Mouse (Mus musculus): Measurements from ENCODE around the gene Pom121l2. TPM values are rescaled to one million over a fixed set of nuclear protein-coding genes. Genes with fewer than 3 reads are reported as not detected.

Pom121l2 gene
- under 1 TPM in 1 of 2 experiments, not detected in 1; 0.18 TPM for total RNA-seq (2021)
- long read RNA-seq, experiment 1 = 0 reads
- long read RNA-seq, experiment 2 = 0 reads

GRCm38 (mm10) chr13:21980981-21981802 lies at the start of gene Pom121l2:
Gene Pom121l2, plus strand, starts transcription at chr13:21981194.
- peak within 1 kb of the TSS; percentile 68 for H3K4me3 ChIP-seq
- TF ChIP-seq CTCF (conservative IDR thresholded peaks at IDR 0.05) = no peak
- H3K27ac ChIP-seq = no peak within 1 kb of the TSS
- no peak for DNase-seq (ENCODE audit: low spot score in 2 of 2)

GRCm38 (mm10) chr13:21931740-21932139 lies 49.3 kb upstream of the Pom121l2 start:
- TF ChIP-seq CTCF (conservative IDR thresholded peaks at IDR 0.05) = no peak
- H3K27ac ChIP-seq = no peak overlapping the region
- DNase-seq (ENCODE audit: low spot score in 2 of 2) = no peak
- no peak overlapping the region for H3K4me3 ChIP-seq

- Histone ChIP-seq H3K4me3 (peak overlapping the region; percentile 37), H3K27ac (no peak overlapping the region)
- TF ChIP-seq CTCF (conservative IDR thresholded peaks at IDR 0.05) = no peak
- peak in 1 of 2 experiments; percentile 18 for DNase-seq (ENCODE audit: low spot score in 2 of 2)
Observed at GRCm38 (mm10) chr13:21933626-21934548, 47.1 kb upstream of the Pom121l2 start.

GRCm38 (mm10) chr13:21934982-21935791 lies 45.8 kb upstream of the Pom121l2 start:
- TF ChIP-seq CTCF (conservative IDR thresholded peaks at IDR 0.05) = no peak
- H3K4me3 ChIP-seq = no peak overlapping the region; the same call in 1 of the 2 replicates
- H3K27ac ChIP-seq = no peak overlapping the region
- peak; percentile 49 to 56 for DNase-seq (ENCODE audit: low spot score in 2 of 2)

- Histone ChIP-seq H3K4me3 (no peak overlapping the region), H3K27ac (no peak overlapping the region)
- no peak for TF ChIP-seq CTCF (conservative IDR thresholded peaks at IDR 0.05)
- no peak for DNase-seq (ENCODE audit: low spot score in 2 of 2)
Observed at GRCm38 (mm10) chr13:21935833-21936232, 45.2 kb upstream of the Pom121l2 start.

GRCm38 (mm10) chr13:21936968-21937367 lies 44.0 kb upstream of the Pom121l2 start:
- H3K27ac ChIP-seq = no peak overlapping the region
- H3K4me3 ChIP-seq = no peak overlapping the region
- no peak for TF ChIP-seq CTCF (conservative IDR thresholded peaks at IDR 0.05)
- DNase-seq (ENCODE audit: low spot score in 2 of 2) = peak in 1 of 2 experiments; percentile 21

GRCm38 (mm10) chr13:21940213-21940612 lies 40.8 kb upstream of the Pom121l2 start:
- peak; percentile 90 to 91 for DNase-seq (ENCODE audit: low spot score in 2 of 2)
- no peak for TF ChIP-seq CTCF (conservative IDR thresholded peaks at IDR 0.05)
- Histone ChIP-seq H3K27ac (no peak overlapping the region; the same call in 1 of the 2 replicates), H3K4me3 (peak overlapping the region; percentile 58)

- Histone ChIP-seq H3K27ac (peak overlapping the region; percentile 63; the same call in 1 of the 2 replicates), H3K4me3 (peak overlapping the region; percentile 58)
- no peak for TF ChIP-seq CTCF (conservative IDR thresholded peaks at IDR 0.05)
- peak; percentile 78 to 84 for DNase-seq (ENCODE audit: low spot score in 2 of 2)
Observed at GRCm38 (mm10) chr13:21940811-21941321, 40.1 kb upstream of the Pom121l2 start.

GRCm38 (mm10) chr13:21943644-21944043 lies 37.4 kb upstream of the Pom121l2 start:
- Histone ChIP-seq H3K4me3 (no peak overlapping the region), H3K27ac (no peak overlapping the region)
- no peak for TF ChIP-seq CTCF (conservative IDR thresholded peaks at IDR 0.05)
- DNase-seq (ENCODE audit: low spot score in 2 of 2) = no peak

GRCm38 (mm10) chr13:21944592-21944925 lies 36.4 kb upstream of the Pom121l2 start:
- Histone ChIP-seq H3K27ac (peak overlapping the region; percentile 84), H3K4me3 (peak overlapping the region; percentile 93)
- no peak for DNase-seq (ENCODE audit: low spot score in 2 of 2)
- TF ChIP-seq CTCF (conservative IDR thresholded peaks at IDR 0.05) = no peak

- H3K27ac ChIP-seq = peak within 1 kb of the TSS; percentile 84
- peak within 1 kb of the TSS; percentile 93 for H3K4me3 ChIP-seq
- TF ChIP-seq CTCF (conservative IDR thresholded peaks at IDR 0.05) = peak; percentile 48
- DNase-seq (ENCODE audit: low spot score in 2 of 2) = peak; percentile 81 to 91
Observed at GRCm38 (mm10) chr13:21944926-21945740, 35.9 kb upstream of the Pom121l2 start, which contains the start of gene Zfp184. Gene Zfp184, plus strand, starts transcription at chr13:21945094.

Data from layer of hippocampus, adult 2 months (tissue).